Mouse (Mus musculus): ENCODE results near the gene Ina. TPM values are rescaled to one million over a fixed set of nuclear protein-coding genes. Genes with fewer than 3 reads are reported as not detected.

Ina gene
- polyA plus RNA-seq, 1 experiment from 2014 or later, result 424 TPM

Other genes starting within 250 kb of the Ina start
- gene Nt5c2, start 455 bp downstream of the Ina start, polyA plus RNA-seq (2015; fragmentation: Nextera tagmentation; extraction: Ambion mirVana), result 85.7 and 93.4 TPM in 2 replicates
- 33.9 and 35.1 TPM in 2 replicates for gene Pcgf6, start 36.2 kb downstream of the Ina start, polyA plus RNA-seq (2015; fragmentation: Nextera tagmentation; extraction: Ambion mirVana)
- gene Taf5, start 53.0 kb downstream of the Ina start, polyA plus RNA-seq (2015; fragmentation: Nextera tagmentation; extraction: Ambion mirVana), result 4.7 and 5.1 TPM in 2 replicates
- 1,328 and 1,431 TPM in 2 replicates for gene Usmg5, start 75.9 kb downstream of the Ina start, polyA plus RNA-seq (2015; fragmentation: Nextera tagmentation; extraction: Ambion mirVana)
- 5.4 and 5.6 TPM in 2 replicates for gene Pdcd11, start 76.1 kb downstream of the Ina start, polyA plus RNA-seq (2015; fragmentation: Nextera tagmentation; extraction: Ambion mirVana)
- gene Calhm2, start 123.6 kb downstream of the Ina start, polyA plus RNA-seq (2015; fragmentation: Nextera tagmentation; extraction: Ambion mirVana), result 0.89 and 1.1 TPM in 2 replicates
- not detected in 2 replicates for gene Calhm1, start 129.6 kb downstream of the Ina start, polyA plus RNA-seq (2015; fragmentation: Nextera tagmentation; extraction: Ambion mirVana)
- not detected in 2 replicates for gene Calhm3, start 143.1 kb downstream of the Ina start, polyA plus RNA-seq (2015; fragmentation: Nextera tagmentation; extraction: Ambion mirVana)
- 15.3 and 15.4 TPM in 2 replicates for gene Neurl1a, start 164.1 kb downstream of the Ina start, polyA plus RNA-seq (2015; fragmentation: Nextera tagmentation; extraction: Ambion mirVana)

All from midbrain, embryonic 16.5 days (tissue).